Mouse (Mus musculus) neural tube, embryonic 11.5 days (tissue): ENCODE measurements around the gene Zfp654. TPM values are rescaled to one million over a fixed set of nuclear protein-coding genes. Genes with fewer than 3 reads are reported as not detected.

Experiments
- ATAC-seq: fragments of 200-750 bp; cut with Nextera tagmentation; 2 replicates; pipeline ENCODE4 v1.8.0; 2017; ENCODE audit warnings: moderate number of reproducible peaks, mild to moderate bottlenecking, moderate TSS enrichment, moderate library complexity; ENCODE audit not compliant: insufficient read depth, low FRiP score, low TSS enrichment
- DNase-seq: peaks from one replicate; pipeline ENCODE4 v3.0.0-alpha.2; 2015; ENCODE audit warnings: low spot score
- H3K27ac ChIP-seq: fragments of 300-500 bp; sonication (generic); 2 replicates; pipeline ENCODE4 v1.5.1; 2014; ENCODE audit warnings: low read depth, mild to moderate bottlenecking, low read length
- H3K27me3 ChIP-seq: fragments of 300-500 bp; sonication (generic); 2 replicates; pipeline ENCODE4 v1.6.1; 2014; ENCODE audit warnings: mild to moderate bottlenecking, low read length, mixed read lengths; ENCODE audit not compliant: control insufficient read depth, insufficient read depth
- H3K36me3 ChIP-seq: fragments of 300-500 bp; sonication (generic); 2 replicates; pipeline ENCODE4 v1.6.1; 2014; ENCODE audit warnings: mild to moderate bottlenecking, low read length, moderate library complexity, mixed read lengths; ENCODE audit not compliant: control insufficient read depth, insufficient read depth
- H3K4me1 ChIP-seq: fragments of 300-500 bp; sonication (generic); 2 replicates; pipeline ENCODE4 v1.6.1; 2014; ENCODE audit warnings: low read length, mixed read lengths; ENCODE audit not compliant: control insufficient read depth, insufficient read depth
- H3K4me2 ChIP-seq: fragments of 300-500 bp; sonication (generic); 2 replicates; pipeline ENCODE4 v1.6.1; 2014; ENCODE audit warnings: low read depth, mild to moderate bottlenecking, moderate library complexity
- H3K4me3 ChIP-seq: fragments of 300-500 bp; sonication (generic); 2 replicates; pipeline ENCODE4 v1.5.1; 2014; ENCODE audit warnings: low read depth, low read length
- H3K9ac ChIP-seq: fragments of 300-500 bp; sonication (generic); 2 replicates; pipeline ENCODE4 v1.6.1; 2014; ENCODE audit warnings: mild to moderate bottlenecking, low read length
- H3K9me3 ChIP-seq: fragments of 300-500 bp; sonication (generic); 2 replicates; pipeline ENCODE4 v1.6.1; 2016; ENCODE audit warnings: low read length; ENCODE audit not compliant: control insufficient read depth
- WGBS: fragments of 180-500 bp; shearing (Covaris S2); extraction: QIAGEN DNeasy Blood & Tissue Kit; methylation state at CpG from one replicate; pipeline ENCODE4 v1.1.7; 2014; 5-methylcytosine and 5-hydroxymethylcytosine counted together
- polyA plus RNA-seq: library from polyadenylated mRNA; unstranded; fragments of >200 nt; fragmentation: Nextera tagmentation; extraction: Ambion mirVana; gene quantifications from 2 replicates; pipeline ENCODE4 v1.2.1, GENCODE M21; 2014

The Zfp654 gene
- 9.5 and 10.3 TPM in 2 replicates for polyA plus RNA-seq

GRCm38 (mm10) chr16:64851563-64852362 is at the start of gene Zfp654, which contains the start of gene Cggbp1:
TSS of gene Zfp654 (minus strand) at chr16:64851652.
TSS of gene Cggbp1 (plus strand) at chr16:64851996.
- peaks cover 11% of the 10 kb centered on the region for H3K4me1 ChIP-seq
- peak; percentile 99 for DNase-seq
- no peaks in the 10 kb centered on the region for H3K9me3 ChIP-seq
- H3K4me3 ChIP-seq: peak within 1 kb of the TSS; percentile 92
- H3K36me3 ChIP-seq: 0 out of 2 replicates have a peak, but pooled peaks cover 3% of the 10 kb centered on the region
- WGBS: under 1% methylated on average over 62 of the region's 85 CpGs
- no peaks in the 10 kb centered on the region for H3K27me3 ChIP-seq
- peak within 1 kb of the TSS; percentile 89 for H3K9ac ChIP-seq
- H3K4me2 ChIP-seq: peak within 1 kb of the TSS; percentile 78
- H3K27ac ChIP-seq: peak within 1 kb of the TSS; percentile 93
- peak; percentile 99 for ATAC-seq

- ATAC-seq (no peak), DNase-seq (no peak)
- 79% methylated on average over 2 of the region's 2 CpGs for WGBS
- H3K4me1 ChIP-seq: no peaks in the 10 kb centered on the region
- no peak overlapping the region for H3K9ac ChIP-seq
- H3K4me2 ChIP-seq: no peak overlapping the region
- no peak overlapping the region for H3K4me3 ChIP-seq
- H3K9me3 ChIP-seq: no peaks in the 10 kb centered on the region
- H3K27ac ChIP-seq: no peak overlapping the region
- H3K27me3 ChIP-seq: no peaks in the 10 kb centered on the region
- H3K36me3 ChIP-seq: no peaks in the 10 kb centered on the region
Observed at GRCm38 (mm10) chr16:64899084-64899483, 47.6 kb upstream of the Zfp654 start.

- no peaks in the 10 kb centered on the region for H3K27me3 ChIP-seq
- no peak overlapping the region for H3K9ac ChIP-seq
- no peak overlapping the region for H3K4me3 ChIP-seq
- no peaks in the 10 kb centered on the region for H3K9me3 ChIP-seq
- no peak overlapping the region for H3K27ac ChIP-seq
- no peak for DNase-seq
- peaks cover 3% of the 10 kb centered on the region; the same call in 1 of the 2 replicates for H3K4me1 ChIP-seq
- WGBS: 88% methylated on average over 3 of the region's 3 CpGs
- H3K36me3 ChIP-seq: no peaks in the 10 kb centered on the region
- no peak overlapping the region for H3K4me2 ChIP-seq
- no peak for ATAC-seq
Observed at GRCm38 (mm10) chr16:64889496-64889895, 38.0 kb upstream of the Zfp654 start.

GRCm38 (mm10) chr16:64885547-64885946 is 34.1 kb upstream of the Zfp654 start:
- Histone ChIP-seq H3K27ac (no peak overlapping the region), H3K9ac (no peak overlapping the region), H3K4me1 (peaks cover 3% of the 10 kb centered on the region; the same call in 1 of the 2 replicates), H3K4me3 (no peak overlapping the region), H3K36me3 (no peaks in the 10 kb centered on the region), H3K27me3 (no peaks in the 10 kb centered on the region), H3K9me3 (no peaks in the 10 kb centered on the region), H3K4me2 (no peak overlapping the region)
- WGBS: 41% methylated on average over 4 of the region's 4 CpGs
- DNase-seq: no peak
- no peak for ATAC-seq

- Histone ChIP-seq H3K27me3 (no peaks in the 10 kb centered on the region), H3K36me3 (no peaks in the 10 kb centered on the region), H3K9ac (no peak overlapping the region), H3K9me3 (no peaks in the 10 kb centered on the region), H3K4me1 (peaks cover 3% of the 10 kb centered on the region; the same call in 1 of the 2 replicates), H3K27ac (no peak overlapping the region), H3K4me3 (no peak overlapping the region), H3K4me2 (no peak overlapping the region)
- WGBS: 25% methylated on average over 3 of the region's 3 CpGs
- ATAC-seq (no peak), DNase-seq (no peak)
Observed at GRCm38 (mm10) chr16:64885142-64885541, 33.7 kb upstream of the Zfp654 start.

GRCm38 (mm10) chr16:64884420-64884838 is 33.0 kb upstream of the Zfp654 start:
- H3K27ac ChIP-seq: no peak overlapping the region
- 34% methylated on average over 3 of the region's 3 CpGs for WGBS
- H3K27me3 ChIP-seq: no peaks in the 10 kb centered on the region
- no peaks in the 10 kb centered on the region for H3K36me3 ChIP-seq
- peaks cover 3% of the 10 kb centered on the region; the same call in 1 of the 2 replicates for H3K4me1 ChIP-seq
- ATAC-seq (no peak), DNase-seq (no peak)
- no peak overlapping the region for H3K4me2 ChIP-seq
- H3K9me3 ChIP-seq: no peaks in the 10 kb centered on the region
- H3K4me3 ChIP-seq: no peak overlapping the region
- H3K9ac ChIP-seq: no peak overlapping the region

- no peak for DNase-seq
- peaks cover 3% of the 10 kb centered on the region; the same call in 1 of the 2 replicates for H3K4me1 ChIP-seq
- H3K4me3 ChIP-seq: no peak overlapping the region
- H3K36me3 ChIP-seq: no peaks in the 10 kb centered on the region
- no peak overlapping the region for H3K27ac ChIP-seq
- no peak for ATAC-seq
- no peak overlapping the region for H3K4me2 ChIP-seq
- WGBS: 61% methylated on average over 5 of the region's 5 CpGs
- no peaks in the 10 kb centered on the region for H3K27me3 ChIP-seq
- H3K9ac ChIP-seq: no peak overlapping the region
- no peaks in the 10 kb centered on the region for H3K9me3 ChIP-seq
Observed at GRCm38 (mm10) chr16:64883896-64884295, 32.4 kb upstream of the Zfp654 start.

GRCm38 (mm10) chr16:64881442-64881841 is 30.0 kb upstream of the Zfp654 start:
- no peaks in the 10 kb centered on the region for H3K27me3 ChIP-seq
- DNase-seq (no peak), ATAC-seq (no peak)
- H3K9me3 ChIP-seq: no peaks in the 10 kb centered on the region
- H3K36me3 ChIP-seq: no peaks in the 10 kb centered on the region
- no peak overlapping the region for H3K4me3 ChIP-seq
- 85% methylated on average over 2 of the region's 2 CpGs for WGBS
- peaks cover 3% of the 10 kb centered on the region; the same call in 1 of the 2 replicates for H3K4me1 ChIP-seq
- H3K9ac ChIP-seq: no peak overlapping the region
- no peak overlapping the region for H3K27ac ChIP-seq
- no peak overlapping the region for H3K4me2 ChIP-seq

GRCm38 (mm10) chr16:64880986-64881385 is 29.5 kb upstream of the Zfp654 start:
- Histone ChIP-seq H3K9me3 (no peaks in the 10 kb centered on the region), H3K36me3 (no peaks in the 10 kb centered on the region), H3K27me3 (no peaks in the 10 kb centered on the region), H3K4me3 (no peak overlapping the region), H3K4me2 (no peak overlapping the region), H3K9ac (no peak overlapping the region), H3K4me1 (peaks cover 3% of the 10 kb centered on the region; the same call in 1 of the 2 replicates), H3K27ac (no peak overlapping the region)
- DNase-seq (no peak), ATAC-seq (no peak)
- 74% methylated on average over 3 of the region's 3 CpGs for WGBS
